Mouse (Mus musculus) brain, embryonic 18.5 days (tissue): ENCODE results near the gene Sult2b1.
A peak's percentile ranks its signal among the peaks of the same experiment; 100 is the strongest.

Experiments used
- DNase-seq: peaks from one replicate; pipeline ENCODE4 v3.0.0-alpha.2; 2012; ENCODE audit warnings: low read depth, low spot score

Sult2b1 gene

DNA sequence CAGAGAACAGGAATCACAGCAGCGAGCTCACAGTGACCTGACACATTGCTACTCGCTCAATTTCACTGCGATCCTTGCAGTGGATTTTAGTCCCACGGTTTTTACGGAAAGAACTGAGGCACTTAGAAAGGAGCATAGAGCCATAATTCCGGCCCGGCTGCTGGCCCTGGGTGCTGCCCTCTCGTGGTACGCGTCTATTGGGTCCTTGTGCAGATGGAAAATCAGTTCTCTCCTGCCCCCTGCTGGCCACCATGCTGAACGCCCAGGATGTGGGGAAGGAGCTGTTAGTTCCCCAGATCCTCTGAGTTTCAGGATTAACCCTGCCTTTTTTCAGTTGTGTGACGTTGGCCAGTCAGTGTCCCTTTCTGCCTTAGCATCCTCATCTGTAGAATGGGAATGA lies 16.9 kb upstream of the Sult2b1 start:
- peak; percentile 79 for DNase-seq

DNA sequence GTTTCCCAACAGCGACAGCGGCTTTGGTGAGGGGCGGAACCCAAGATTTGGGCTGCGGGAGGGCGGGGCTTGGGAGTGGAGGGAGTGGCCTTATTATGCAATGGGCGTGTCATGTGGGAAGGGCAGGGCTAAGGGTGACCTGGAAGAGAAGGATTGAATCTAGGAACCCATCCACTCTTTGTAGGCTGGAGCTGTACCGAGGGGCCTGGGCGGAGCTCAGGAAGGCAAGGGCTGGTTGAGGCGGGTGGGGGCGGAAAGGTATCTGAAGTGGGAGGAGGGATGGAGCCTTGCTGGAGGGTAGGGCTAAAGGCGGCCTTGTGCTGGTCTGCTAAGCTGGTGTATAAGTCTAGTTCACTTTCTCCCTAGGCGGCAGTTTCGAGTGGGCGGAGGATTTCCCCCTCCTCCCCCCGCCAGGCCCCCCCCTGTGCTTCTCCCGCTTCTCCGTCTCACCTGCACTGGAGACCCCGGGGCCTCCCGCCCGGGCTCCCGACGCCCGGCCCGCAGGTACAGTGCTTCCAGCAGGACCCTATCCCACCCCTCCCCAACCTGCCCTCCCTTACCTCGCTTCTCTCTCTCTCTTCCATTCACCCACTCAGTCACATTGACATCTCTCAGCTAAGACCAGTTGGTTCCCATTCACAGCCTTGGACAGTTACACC lies 16.2 kb upstream of the Sult2b1 start:
- no peak for DNase-seq

DNA sequence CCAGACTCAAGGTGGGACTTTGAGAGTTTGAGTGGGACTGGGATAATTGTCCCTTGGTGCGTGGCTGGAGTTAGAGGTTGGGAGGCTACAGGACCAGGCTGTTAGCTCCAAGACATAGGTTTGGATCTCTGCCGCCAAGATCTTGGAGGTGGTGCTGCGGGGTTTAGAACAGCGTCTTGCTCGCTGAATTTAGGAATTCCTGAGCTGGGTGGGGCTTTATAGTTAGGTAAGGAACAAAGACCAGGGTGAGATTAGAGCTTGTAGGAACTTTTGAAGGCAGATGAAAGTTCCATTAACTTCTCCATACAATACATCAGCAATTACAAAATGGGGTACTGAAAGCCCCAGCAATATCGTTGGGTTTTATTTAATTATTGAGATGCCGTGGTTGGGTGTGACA lies 15.5 kb upstream of the Sult2b1 start:
- no peak for DNase-seq

DNA sequence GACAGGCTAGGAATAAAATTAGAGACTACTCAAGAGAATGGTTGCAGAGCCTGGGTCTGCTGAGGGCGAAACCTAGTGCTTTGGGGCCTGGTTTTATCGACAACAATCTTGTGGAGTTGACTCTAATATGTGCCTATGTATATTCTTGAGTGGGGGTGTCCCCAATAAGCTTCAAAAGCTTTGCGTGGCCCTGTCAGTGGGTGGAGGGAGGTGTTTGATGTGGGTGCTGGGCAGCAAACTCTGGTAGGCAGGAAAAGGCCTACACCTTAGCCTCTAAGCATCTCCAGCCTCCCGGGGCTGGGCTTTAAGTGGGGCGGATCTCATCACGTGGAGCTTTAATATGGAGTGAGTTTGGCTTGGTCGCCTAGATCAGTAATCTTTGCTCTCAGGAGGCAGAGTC lies 14.5 kb upstream of the Sult2b1 start:
- no peak for DNase-seq

DNA sequence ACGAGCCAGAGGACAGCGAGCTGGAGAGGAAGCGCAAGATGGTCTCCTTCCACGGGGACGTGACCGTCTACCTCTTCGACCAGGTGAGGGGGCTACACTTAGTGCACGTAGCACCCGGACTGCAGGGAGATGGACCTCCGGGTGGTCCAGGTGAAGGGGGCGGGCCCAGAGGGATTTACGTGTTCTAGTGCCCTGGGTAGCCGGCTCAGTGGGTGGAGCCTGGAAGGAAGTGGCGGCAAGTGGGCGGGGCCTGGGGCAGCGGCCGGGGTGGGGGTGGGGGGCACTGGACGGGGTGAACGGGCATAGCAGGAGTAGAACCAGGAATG lies 14.0 kb upstream of the Sult2b1 start:
- DNase-seq: no peak

DNA sequence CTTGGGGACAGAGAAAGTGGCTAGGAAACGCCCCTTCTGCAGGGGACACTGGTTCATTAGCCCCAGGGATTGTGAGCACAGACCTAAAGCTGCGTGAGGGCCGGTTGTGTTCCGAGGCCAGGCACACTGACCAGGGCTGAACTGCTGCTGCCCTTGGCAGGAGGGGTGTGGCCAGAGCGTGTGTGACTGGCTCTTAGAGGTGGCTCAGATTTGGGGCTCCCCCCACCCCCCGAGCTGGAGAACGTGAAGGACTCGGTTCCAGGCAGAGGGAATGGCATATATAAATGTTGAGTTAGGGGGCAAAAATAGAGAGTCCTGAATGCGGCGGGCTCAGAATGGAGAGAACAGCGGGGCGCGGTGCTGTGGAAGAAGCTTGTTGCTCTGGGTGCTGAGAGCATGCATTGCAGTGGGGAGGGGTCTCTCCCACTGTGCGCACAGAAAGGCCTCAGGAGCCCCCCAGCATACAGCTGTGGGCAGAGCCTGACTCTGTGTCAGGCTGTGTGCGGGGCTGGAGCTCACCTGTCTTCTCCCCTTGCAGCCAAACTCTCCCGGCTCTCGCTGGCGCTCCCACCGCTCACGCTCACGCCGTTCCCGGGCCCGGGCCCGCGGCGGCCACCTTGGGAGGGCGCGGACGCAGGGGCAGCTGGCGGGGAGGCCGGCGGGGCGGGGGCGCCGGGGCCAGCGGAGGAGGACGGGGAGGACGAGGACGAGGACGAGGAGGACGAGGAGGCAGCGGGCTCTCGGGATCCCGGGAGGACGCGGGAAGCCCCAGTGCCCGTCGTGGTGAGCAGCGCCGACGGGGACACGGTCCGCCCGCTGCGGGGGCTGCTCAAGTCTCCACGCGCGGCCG lies 13.4 kb upstream of the Sult2b1 start:
- DNase-seq: no peak

DNA sequence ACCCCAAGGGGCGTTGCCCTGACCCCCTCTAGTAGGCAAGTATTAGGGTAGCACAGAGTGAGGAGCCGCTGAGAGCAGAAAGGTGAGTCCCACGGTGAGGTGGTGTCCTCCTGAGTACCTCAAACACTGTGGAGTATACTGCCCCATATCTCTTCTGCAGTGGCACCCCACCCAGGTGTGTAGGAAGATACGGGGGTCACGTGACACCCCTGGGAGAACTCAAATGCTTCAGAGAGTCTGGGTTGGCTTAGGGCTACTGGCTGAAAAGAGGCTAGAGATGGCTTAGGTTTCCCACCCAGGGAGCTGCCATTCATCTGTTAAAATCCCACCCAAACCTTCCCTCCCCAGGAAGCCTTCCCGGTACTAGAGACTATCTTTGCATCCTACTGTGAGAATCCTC lies 12.5 kb upstream of the Sult2b1 start:
- DNase-seq: no peak

DNA sequence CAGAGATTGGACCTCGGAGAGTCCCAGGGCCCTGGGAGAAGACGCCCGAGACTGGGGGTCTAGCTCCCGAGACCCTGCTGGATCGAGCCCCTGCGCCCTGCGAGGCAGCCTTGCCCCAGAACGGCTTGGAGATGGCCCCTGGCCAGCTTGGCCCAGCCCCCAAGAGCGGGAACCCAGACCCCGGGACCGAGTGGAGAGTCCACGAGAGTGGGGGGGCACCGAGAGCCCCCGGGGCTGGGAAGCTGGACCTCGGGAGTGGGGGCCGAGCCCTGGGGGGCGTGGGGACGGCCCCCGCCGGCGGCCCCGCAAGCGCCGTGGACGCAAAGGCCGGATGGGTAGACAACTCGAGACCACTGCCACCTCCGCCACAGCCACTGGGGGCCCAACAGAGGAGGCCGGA lies 10.5 kb upstream of the Sult2b1 start:
- DNase-seq: no peak

DNA sequence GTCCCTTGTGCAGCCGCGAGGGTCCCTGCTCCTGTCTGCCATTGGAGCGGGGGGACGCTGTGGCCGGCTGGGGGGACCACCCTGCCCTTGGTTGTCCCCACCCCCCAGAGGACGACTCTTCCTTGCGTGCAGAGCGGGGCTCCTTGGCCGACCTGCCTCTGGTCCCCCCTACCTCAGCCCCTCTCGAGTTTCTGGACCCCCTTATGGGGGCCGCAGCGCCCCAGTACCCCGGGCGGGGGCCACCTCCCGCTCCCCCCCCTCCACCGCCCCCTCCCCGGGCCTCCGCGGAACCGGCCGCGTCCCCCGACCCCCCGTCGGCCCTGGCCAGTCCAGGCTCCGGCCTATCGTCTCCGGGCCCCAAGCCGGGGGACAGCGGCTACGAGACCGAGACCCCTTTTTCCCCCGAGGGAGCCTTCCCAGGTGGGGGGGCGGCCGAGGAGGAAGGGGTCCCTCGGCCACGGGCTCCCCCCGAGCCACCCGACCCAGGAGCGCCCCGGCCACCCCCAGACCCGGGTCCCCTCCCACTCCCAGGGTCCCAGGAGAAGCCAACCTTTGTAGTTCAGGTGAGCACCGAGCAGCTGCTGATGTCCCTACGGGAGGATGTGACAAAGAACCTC lies 9.6 kb upstream of the Sult2b1 start:
- no peak for DNase-seq

DNA sequence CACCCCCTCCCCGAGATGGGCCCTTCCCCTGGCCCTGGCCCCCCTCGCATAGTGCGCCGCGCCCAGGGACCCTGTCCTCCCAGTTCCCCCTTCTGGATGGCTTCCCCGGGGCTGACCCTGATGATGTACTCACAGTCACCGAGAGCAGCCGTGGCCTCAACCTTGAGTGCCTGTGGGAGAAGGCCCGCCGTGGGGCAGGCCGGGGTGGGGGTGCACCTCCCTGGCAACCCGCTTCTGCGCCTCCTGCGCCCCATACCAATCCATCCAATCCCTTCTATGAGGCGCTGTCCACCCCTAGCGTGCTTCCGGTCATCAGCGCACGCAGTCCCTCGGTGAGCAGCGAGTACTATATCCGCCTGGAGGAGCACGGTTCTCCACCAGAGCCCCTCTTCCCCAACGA lies 8.8 kb upstream of the Sult2b1 start:
- no peak for DNase-seq

DNA sequence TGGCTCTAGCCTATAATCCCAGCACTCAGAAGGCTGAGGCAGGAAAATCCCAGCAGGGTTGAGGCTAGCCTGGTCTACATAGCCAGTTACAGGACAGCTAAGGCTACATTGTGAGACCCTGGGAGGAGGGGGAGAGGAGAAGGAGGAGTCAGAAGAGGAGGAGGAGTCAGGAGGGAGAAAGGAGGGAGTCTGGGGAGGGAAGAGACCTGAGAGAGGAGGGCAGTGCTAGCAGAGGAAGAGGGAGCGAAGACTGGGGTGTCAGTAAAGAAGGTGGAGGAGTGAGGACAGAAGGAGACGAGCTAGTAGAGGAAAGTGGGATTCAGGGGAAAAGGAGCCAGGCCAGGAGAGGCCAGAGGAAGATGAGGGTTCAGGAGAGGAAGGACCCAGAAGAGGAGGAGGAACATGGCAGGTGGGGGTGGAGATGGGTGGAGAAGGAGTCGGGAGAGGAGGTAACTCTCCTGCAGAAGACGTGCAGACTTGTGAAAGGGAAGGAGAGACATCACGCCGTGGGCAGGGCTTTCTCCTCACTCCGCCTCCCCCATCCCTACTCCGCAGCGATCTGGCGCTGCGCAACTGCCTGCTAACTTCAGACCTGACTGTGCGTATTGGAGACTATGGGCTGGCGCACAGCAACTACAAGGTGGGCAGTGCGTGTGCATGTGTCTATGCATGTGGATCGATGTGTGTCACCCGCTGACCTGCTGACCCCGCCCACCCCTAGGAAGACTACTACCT lies 7.5 kb upstream of the Sult2b1 start:
- no peak for DNase-seq

DNA sequence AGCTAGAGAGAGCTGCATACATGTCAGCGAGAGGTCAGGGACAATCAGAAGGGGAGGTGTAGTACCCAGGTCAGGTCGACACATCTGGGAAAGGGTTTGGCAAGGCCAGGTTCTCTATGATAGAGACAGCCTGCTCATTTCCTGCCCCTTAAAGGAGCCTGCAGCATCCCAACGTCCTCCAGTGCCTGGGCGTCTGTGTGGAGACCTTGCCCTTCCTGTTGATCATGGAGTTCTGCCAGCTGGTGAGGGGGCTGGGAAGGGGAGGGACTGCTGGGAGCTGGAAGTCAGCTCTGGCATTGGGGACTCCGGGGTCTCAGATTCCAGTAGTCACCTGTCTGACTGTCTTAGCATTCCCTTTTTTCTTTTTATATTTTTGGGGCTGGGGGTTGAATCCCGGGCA lies 6.3 kb upstream of the Sult2b1 start:
- no peak for DNase-seq

DNA sequence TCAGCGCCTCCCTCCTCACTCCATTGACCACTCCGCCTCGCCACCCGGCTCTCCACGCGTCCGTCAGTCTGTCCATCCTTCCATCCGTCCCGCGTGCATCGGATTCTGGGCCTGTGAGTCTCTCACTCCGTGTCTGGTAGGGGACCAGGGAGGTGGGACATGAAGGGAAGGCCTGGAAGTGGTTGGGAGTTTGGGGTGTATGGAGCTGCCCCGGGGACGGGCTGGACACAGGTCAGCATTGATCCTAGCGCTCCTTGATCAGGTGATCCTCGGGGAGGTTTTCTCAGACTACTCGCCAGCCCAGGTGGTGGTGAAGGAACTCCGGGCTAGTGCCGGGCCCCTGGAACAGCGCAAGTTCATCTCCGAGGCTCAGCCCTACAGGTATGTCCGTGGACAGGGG lies 3.2 kb upstream of the Sult2b1 start:
- DNase-seq: no peak

DNA sequence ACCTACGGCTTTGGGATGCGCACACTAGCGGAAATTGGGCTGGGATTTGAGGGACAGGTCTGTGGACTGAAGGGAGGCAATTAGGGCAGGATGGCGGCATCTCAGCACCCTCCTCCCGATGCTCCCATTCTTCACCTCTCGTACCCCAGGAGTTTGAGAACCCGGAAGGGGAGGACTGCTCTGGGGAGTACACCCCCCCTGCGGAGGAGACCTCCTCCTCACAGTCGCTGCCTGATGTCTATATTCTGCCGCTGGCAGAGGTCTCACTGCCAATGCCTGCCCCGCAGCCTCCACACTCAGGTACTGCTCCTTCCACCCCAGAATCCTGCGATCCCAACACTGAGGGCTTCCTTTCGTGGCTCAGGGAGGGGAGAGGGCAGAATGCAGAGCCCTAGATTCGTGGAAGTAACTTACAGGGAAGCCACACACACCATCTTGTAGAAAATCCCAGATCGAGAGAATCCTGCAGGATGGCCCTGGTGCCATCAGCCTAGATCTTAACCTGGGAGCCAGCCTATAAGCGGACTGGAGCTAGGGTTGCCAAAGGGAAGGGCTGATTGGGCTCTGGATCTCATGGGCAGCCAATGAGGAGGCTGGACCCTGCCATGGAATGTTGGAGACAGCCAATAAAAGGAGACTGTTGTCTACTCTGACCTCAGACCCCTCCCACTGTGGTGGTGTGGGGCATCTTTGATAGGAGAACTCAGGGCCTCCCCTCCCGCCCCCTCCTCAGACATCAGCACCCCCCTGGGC lies 2.4 kb upstream of the Sult2b1 start:
- peak; percentile 18 for DNase-seq

DNA sequence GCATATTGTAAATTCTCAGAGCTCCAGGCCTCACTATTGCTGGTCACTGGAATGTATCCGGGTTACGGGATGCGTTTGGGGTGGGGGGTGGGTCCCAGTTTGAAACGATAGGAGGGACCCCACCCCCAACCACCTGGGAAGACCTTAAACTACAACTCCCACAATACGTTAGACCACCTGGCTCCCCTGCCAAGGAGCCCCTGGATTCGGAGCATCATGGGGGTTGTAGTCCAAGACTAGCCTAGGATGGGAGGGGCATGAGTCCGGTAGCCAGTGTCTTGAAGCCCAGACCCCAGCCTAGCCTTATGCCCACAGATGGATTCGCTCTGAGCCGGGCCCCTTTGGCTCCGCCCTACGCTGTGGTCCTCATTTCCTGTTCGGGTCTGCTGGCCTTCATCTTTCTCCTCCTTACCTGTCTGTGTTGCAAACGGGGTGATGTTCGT lies 1.7 kb upstream of the Sult2b1 start:
- DNase-seq: peak; percentile 51

DNA sequence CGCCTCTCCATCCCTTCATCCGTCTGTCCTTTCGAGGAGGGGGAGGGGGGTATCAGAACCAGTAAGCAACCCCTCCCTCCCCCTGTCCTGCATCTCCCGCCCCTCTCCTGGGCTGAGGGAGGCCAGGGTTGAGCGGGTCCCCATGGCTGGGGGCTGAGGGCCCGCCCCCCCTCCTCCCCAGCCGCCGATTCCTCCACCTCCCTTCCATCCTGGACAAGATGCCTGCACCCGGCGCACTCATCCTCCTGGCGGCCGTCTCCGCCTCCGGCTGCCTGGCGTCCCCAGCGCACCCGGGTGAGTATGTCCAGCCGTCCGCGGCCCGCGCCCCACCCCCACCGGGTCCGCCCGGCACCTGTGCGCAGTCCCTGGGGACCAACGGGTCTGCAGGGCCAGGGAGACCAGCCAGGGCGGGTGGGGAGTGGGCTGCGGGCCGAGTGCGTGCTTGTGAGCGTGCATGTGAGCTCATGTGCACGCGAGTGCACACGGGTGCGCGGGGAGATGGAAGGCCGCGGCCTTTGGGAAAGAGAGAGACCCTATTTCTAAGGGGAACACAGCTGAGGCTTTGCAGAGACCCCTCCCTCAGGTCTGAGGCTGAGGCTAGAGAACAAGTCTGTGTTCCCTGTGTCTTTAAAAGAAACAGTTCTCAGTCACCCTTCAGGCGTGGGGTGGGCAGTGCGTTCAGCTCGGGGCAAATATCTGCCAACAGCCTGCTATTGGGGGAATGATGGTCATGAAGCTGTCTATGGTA lies 1.1 kb upstream of the Sult2b1 start:
- no peak for DNase-seq

DNA sequence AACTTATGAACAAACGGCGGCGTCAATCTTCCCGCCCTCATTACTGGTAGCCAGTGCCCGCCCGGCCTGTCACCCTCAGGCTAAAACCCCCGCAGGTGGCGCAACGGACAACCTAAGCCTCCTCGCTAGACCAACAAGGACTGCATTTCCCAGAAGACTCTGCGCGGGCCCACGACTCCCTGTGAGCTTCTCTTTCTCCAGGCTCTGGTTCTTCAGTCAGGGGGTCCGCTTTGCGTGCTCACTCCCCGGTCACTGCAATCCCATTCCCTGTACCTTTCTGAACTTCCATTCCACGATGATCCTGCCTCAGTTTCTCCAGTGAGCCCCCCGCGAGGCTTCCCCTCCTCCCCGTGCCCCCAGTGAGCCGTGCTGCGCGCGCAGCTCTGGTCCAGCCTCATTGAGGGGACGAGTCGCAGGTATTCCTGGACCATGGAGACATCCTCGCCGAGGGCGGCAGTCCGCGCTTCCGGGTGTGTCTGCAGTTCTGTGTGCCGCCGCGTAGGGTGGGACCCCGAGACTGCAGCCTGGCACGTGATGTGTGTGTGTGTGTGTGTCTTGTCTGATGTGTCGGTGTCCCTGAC lies 868 bp downstream of the Sult2b1 start, which contains the start of gene Lmtk3:
Gene Lmtk3, plus strand, starts transcription at position 228 of the 581 bp plus-strand sequence.
- peak; percentile 63 for DNase-seq

DNA sequence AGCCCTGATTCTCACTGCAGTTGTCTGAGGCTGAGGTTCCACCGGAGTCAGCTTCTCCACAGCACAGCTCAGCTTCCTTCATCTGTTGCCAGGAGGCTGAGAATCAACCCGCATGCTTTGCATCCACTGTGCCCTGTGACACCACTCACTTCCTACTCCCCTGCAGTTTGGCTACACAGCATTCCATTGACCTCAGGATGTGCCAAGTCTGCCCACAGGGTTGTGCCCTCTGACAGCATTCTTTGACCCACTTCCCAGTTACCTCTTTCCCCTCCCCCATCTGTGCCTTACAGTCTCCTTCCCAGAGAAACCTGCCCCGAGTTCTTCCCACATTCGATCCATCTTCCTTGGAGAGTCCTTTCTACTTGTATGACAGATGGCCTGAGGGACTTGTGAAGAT lies 2.2 kb downstream of the Sult2b1 start:
- no peak for DNase-seq

DNA sequence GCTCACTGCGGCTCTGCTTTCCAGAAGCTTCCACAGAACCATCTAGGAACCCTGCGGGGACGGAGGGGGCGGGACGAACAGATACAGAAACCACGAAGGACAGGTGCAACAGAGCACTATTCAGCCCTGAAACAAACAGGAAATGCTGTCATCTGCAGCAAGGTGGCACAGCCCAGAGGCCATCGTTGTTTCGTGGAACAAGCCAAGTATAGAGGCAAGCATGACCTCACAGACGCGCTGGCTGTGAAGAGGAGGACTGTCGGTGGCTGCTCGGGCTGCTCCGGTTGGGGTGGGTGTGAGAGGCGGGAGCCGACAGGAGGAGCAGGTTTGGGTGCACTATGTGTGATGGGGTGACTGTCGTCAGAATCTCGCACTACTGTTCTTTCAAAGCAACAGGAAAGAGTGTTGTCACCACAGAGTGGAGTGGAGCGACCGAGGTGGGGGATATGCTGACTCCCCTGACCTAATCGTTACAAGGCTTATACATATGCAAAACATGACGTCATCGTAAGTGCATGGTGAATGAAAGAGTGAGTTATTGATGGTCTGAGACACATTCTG lies 5.3 kb downstream of the Sult2b1 start:
- DNase-seq: no peak

DNA sequence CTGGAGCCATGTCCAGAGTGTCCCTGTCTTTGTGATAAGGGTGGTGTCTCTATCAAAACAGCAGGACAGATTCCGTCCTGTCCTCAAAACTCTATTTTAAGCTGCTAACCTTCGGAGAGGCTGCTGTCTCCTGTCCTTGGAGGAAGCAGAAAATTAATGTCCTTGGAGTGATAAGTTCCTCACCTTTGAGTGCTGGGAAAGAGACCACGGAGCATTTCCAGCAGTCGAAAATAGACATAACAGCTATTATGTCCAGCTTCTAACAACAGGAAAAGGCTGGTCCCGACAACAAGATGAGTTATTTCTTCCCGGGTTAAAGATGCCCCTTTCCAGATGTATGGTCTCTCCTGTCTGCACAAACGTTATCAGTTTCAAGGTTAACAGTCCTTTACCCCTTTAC lies 9.2 kb downstream of the Sult2b1 start:
- no peak for DNase-seq
